Mouse (Mus musculus) cortical plate, adult 2 months (tissue): ENCODE measurements at regions not wholly inside any gene's neighbourhood (a gene's known extent, or its start where the extent isn't known, plus 50 kb on each side); places are given as distances from the start of the nearest gene placed in this dataset.

Experiments
- CTCF ChIP-seq: fragments of 200-500 bp; IDR thresholded peaks from 2 replicates; pipeline ENCODE4 v1.5.1; 2011; ENCODE audit warnings: mild to moderate bottlenecking, control low read depth, low read length; ENCODE audit not compliant: insufficient read depth; ENCODE audit errors: extremely low read depth
- POLR2A ChIP-seq: fragments of 200-500 bp; IDR thresholded peaks from 2 replicates; pipeline ENCODE4 v1.6.1; 2011; ENCODE audit warnings: mild to moderate bottlenecking, low read length, control low read depth; ENCODE audit not compliant: insufficient read depth; ENCODE audit errors: extremely low read depth

DNA sequence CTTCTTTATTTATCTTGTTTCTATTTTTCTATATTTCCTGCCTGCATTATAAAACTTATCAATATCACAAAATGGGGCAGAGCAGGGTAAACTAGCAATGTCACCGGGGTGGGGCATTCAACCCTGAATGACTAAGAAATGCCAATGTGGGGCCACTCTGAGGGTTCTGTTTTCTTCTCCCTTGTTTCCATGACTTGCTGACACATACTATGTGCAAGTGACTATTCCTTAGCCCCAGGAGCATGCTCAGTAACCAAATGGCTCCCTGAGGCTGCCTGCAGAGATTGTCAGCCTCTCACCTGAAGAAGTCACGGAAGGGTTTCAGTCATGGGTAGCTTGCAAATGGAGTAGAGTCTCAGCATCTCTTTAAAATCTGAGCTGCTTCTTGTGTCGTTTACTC is 309.8 kb upstream of the Ubash3b start:
- TF ChIP-seq CTCF, result no peak
- TF ChIP-seq POLR2A, result no peak
